Mouse (Mus musculus): ENCODE measurements at regions not wholly inside any gene's neighbourhood (a gene's known extent, or its start where the extent isn't known, plus 50 kb on each side); places are given as distances from the start of the nearest gene placed in this dataset.
A peak's percentile ranks its signal among the peaks of the same experiment; 100 is the strongest.

- no peak for DNase-seq (ENCODE audit: low spot score in 2 of 2)
Observed at GRCm38 (mm10) chr13:3752334-3752733, 51.8 kb downstream of the Calml3 start.

- no peak for DNase-seq (ENCODE audit: low spot score in 2 of 2)
Observed at GRCm38 (mm10) chr13:3751222-3751621, 52.9 kb downstream of the Calml3 start.

GRCm38 (mm10) chr13:3750756-3751155 is 53.4 kb downstream of the Calml3 start:
- DNase-seq (ENCODE audit: low spot score in 2 of 2): peak in 1 of 2 experiments; percentile 76

DNA sequence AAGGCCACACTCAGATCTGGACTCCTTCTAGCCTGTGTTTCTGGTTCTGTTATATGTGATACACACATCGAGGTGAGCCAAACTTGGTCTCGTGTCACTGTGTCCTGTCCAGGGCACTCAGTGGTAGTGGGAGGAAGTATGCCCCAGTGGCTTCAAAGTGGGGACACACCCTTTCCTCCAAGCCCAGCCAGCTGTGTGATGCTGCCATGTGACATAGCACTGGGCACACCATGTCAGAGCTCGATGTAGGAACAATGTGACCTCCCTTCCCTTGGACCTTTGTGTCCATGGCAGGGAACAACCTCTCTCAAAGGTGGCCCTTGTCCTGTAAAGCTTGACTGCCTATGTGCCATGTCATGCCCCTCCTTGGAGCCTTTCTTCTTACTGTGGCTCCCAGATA is 54.5 kb downstream of the Calml3 start:
- DNase-seq (ENCODE audit: low spot score in 2 of 2): no peak

DNA sequence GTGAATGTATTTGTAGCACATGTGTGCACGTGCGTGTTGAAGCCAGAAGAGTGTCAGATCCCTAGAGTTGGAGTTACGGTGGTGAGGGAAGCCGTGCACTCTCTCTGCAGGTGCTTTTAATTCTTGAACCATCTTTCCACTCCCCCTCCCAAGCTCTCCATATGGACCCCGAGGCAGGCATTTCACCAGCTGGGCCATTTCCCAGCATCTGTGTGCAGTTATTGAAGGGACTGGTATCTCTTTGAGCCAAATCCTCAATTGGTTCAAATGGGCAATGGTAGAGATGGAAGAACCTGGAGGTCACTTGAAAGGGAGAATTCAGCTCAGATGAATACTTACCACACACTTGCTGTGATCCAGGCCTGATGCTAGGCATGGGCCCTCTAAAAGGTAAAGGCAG is 55.3 kb downstream of the Calml3 start:
- DNase-seq (ENCODE audit: low spot score in 2 of 2): no peak

- DNase-seq (ENCODE audit: low spot score in 2 of 2): no peak
Observed at GRCm38 (mm10) chr13:3746524-3746923, 57.6 kb downstream of the Calml3 start.

- no peak for DNase-seq (ENCODE audit: low spot score in 2 of 2)
Observed at GRCm38 (mm10) chr13:3744870-3745269, 59.2 kb downstream of the Calml3 start.

- DNase-seq (ENCODE audit: low spot score in 2 of 2): no peak
Observed at GRCm38 (mm10) chr13:3743692-3744457, 60.2 kb downstream of the Calml3 start.

DNA sequence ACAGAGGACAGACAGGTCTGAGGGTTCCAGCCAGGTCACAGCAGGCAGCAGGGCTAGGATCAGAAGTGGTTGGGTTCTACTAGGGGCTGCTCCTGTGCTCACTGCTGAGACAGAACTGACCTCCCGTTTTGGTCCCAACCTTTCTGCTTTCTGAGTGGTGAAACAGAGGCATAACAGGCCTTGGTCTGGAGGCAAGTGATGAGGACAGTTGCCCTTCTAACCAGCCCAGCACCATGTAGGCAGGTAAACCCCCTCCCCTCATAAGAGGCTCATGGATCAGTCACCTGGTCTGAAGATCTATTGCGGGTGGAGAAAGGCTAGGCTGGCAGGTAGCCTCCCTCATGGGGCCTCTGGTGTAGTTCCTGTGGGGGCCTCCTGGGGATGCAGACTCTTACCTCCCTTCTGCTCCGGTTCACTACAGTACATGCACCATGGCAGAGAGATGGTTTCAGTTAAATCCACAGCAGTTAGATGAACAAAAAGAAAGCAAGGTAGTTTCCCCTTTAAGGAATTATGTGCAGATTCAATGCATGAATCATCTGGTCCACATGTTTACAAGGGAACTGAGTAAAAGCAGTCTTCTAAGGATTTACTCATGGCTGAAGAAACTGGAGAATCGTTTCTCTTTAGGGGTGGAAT is 61.2 kb downstream of the Calml3 start:
- no peak for DNase-seq (ENCODE audit: low spot score in 2 of 2)

DNA sequence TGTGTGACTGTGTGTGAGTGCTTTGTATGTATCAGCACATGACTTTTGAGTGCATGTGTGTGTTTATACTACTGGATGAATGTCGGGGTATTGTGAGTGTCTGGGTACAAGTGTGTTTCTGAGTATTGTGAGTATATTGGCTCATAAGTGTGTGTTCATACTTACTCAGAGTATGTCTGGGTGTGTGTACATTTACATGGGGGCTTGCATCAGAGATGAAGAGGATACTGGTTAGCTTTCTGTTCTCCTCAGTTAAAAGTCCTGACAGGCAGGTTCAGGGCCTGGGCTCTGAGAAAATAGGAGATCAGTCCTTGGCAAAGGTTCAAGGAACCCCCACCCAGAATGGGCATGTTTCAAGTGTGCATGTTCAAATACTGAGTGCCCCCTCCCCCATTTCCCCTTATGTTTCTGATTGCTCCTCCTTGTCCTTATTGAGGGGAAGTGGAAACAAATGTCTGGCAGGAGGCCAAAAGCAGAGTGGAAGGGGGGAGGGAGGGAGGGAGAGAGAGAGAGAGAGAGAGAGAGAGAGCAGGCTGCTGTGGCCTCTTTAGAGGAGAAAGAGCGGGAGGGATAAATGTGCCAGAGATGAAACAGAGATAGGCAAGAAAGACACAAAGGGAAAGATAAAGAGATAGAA is 61.9 kb downstream of the Calml3 start:
- DNase-seq (ENCODE audit: low spot score in 2 of 2): no peak

- DNase-seq (ENCODE audit: low spot score in 2 of 2): no peak
Observed at GRCm38 (mm10) chr13:3730699-3731021, 73.5 kb downstream of the Calml3 start.

- DNase-seq (ENCODE audit: low spot score in 2 of 2): no peak
Observed at GRCm38 (mm10) chr13:3729926-3730698, 74.0 kb downstream of the Calml3 start.

- DNase-seq (ENCODE audit: low spot score in 2 of 2): no peak
Observed at GRCm38 (mm10) chr13:3728888-3729287, 75.2 kb downstream of the Calml3 start.

DNA sequence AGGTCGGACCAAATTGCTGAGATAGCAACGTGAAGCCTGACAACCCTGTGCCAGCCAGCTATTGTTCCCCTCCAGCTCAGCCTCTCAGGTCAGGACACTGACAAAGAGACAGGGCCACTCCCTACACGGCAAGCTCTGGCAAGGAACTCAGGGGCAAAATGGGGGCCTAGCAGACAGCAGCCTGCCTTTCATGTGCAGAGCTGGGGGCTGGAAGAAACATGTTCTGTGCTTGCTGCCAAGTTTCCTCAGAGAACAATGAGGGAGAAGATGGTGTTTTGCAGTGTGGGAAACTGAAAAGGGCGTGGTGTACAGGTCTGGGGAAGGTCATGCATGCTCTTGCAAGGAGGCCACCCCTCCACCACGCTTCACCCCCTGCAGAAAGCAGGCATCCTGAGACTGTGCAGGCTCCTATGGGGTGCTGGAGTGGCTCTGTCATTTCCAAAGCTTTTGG is 77.8 kb downstream of the Calml3 start:
- DNase-seq (ENCODE audit: low spot score in 2 of 2): no peak

- no peak for DNase-seq (ENCODE audit: low spot score in 2 of 2)
Observed at GRCm38 (mm10) chr13:3725803-3726202, 78.3 kb downstream of the Calml3 start.

DNA sequence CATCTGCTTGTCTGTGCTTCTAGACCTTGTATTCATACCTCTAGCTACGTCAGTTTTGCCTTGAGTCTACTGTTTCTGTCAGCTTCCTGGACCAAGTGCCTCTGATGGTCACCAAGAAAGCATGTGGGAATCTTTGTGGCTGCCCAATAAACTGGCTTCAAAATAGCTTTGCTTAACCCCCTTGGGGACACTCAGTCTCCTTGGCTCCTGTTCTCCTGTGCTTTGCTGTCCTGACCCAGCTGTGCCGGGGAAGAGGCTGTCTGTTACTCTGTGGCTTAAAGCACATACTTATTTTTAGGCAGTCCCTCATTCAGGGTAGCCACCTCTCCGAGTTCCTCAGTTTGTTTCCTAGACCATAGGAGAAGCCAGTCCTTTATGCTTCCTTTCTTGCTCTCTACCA is 79.8 kb downstream of the Calml3 start:
- DNase-seq (ENCODE audit: low spot score in 2 of 2): no peak

DNA sequence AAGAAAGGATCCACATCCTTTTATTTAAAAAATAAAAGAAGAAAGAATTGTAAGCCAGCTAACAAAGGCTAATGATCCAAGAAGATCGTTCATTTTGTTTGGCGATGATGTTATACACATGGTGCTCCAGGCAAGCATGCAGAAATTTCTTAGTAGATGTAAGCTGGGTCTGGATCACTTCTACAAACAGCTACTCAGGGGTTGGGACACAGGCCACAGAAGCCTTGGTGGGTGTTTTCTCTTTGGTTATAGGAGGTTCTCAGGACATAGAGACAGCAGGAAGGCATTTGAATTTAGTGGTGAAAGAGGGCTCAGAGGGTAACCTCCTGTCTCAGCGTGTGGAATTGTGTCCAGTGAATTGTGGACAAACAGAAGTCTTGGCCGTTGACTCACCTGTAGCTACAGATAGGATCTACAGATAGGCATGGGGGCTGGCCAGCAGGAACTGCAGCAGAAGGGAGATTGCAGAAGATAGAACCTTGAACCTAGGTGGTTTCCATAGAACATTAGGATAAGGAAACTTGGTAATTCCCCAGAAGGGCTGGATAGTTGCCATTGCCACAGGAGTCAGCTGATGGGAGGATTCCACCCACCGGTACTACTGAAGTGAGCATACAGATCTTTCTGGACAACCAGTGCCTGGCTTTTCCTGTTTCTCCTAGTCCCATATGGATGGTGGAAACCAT is 80.5 kb downstream of the Calml3 start:
- no peak for DNase-seq (ENCODE audit: low spot score in 2 of 2)

DNA sequence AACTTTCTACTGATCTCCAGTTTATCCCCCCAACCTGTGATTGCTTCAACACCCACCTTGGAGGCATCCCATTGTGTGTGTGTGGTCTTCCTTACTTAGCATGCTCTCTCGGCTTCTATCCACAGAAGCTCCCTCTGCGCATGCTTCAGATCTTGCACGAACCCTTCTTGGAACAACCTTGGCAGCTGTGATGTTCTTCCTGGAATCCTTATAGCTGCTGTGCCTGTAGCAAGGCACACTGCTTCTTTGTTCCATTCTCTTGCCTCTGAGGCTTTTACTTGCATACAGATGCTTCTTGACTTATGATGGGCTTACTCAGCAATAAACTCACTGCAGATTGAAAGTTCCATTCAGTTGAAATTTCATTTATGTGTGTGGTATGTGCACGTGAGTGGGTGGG is 81.2 kb downstream of the Asb13 start:
- no peak for DNase-seq (ENCODE audit: low spot score in 2 of 2)

DNA sequence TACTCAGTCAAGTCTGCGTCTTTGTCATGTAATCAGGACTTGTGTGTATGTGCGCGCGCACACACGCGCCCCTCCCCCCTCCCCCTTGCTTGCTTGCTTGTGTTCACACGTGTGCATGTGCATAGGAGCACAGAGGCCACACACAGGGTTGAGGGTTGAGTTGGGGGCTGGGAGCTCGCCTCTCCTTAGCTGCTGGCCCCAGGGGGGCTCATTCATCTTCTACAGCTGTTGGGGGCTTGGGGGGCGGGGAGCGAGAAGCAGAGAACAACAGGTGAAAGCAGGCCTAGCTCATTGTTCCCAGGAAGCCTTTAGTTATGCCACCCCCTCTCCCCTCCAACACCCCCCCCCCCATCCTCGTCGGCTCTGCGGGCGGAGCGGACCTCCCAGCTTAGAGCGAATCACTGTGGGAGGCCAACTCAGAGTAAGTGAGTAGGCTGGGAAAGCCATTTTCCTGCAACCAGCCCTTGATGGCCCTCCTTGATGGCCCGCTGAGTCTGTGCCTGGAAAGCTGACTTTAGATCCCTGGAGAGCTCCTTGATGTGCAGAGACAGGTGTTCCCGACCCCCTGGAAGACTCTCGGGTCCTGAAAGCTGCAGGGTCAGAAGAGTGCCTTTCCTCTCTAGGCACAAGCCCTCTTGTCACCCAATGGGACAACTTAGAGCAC is 78.8 kb downstream of the Asb13 start:
- DNase-seq (ENCODE audit: low spot score in 2 of 2): no peak

DNA sequence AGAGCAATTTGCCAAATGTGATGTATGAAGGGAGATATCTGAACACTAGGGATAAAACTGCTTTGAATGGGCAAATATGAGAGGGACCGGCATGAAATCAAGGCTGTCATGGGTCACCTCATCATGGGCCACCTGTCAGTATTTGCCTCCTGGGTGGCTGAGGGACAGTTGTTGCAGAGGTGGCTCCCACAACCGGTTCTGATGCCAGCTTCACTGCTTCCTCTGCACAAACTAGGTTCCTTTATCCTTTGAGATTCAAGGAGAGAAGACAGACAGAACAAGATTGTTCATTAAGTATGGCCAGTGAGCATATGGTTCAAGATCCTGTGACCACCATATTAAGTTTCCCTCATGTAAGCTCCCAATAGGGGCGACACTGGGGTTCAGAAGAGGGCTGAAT is 78.3 kb downstream of the Asb13 start:
- no peak for DNase-seq (ENCODE audit: low spot score in 2 of 2)

- DNase-seq (ENCODE audit: low spot score in 2 of 2): no peak
Observed at GRCm38 (mm10) chr13:3709982-3710618, 76.3 kb downstream of the Asb13 start.
